Mouse (Mus musculus) ES-Bruce4 (cell line): ENCODE data around the gene Ptpdc1.

Experiments used
- CTCF ChIP-seq: IDR thresholded peaks from one replicate; pipeline ENCODE4 v1.8.1; 2011; ENCODE audit warnings: low read depth, low read length
- EP300 ChIP-seq: IDR thresholded peaks from 2 replicates; pipeline ENCODE4 v1.6.1; 2011; ENCODE audit warnings: low read depth, low read length; ENCODE audit not compliant: insufficient read depth
- POLR2A ChIP-seq: IDR thresholded peaks from one replicate; pipeline ENCODE4 v1.8.1; 2011; ENCODE audit warnings: low read length; ENCODE audit not compliant: insufficient read depth

DNA sequence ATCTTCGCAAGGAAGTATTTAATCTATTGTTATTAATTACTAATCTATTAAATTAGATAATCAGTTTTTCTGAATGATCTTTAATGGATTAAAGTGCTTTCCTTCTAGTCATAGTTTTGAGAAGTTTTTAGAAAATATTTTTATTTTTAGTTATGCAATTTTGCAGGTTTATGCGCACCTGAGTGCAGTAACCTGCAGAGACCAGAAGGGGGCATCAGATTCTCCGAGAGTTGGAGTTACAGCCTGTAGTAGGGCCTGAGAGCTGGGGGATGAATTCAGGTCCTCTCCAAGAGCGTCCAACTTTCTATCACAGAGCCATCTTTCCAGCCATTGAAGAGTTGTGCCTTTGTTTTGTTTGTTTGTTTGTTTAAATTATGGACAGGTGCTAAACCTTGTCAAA, 21.2 kb upstream of the Ptpdc1 start:
- TF ChIP-seq EP300 = no peak
- no peak for TF ChIP-seq CTCF
- TF ChIP-seq POLR2A = no peak
